9 mouse cellular contexts compared by ENCODE assay signal in genomic region chr9:40583554-40583953, GRCm38 (mm10). TPM values are rescaled to one million over a fixed set of nuclear protein-coding genes. Genes with fewer than 3 reads are reported as not detected.
DNase-seq lines count a peak whose midpoint lies in the region; ATAC-seq lines count a peak whose summit lies in the region.
"Had no signal": no experiment of that assay in that cellular context is flagged by ENCODE, and none has a peak within 500 bp of the region (broad histone marks: within the 10 kb centered on the region; RNA-seq: fewer than 3 reads in every experiment).

No protein-coding gene starts in this region.

- no peaks in the 10 kb centered on the region for H3K36me3 ChIP-seq in forebrain, embryonic 15.5 days
- H3K36me3 ChIP-seq in hindbrain, embryonic 15.5 days = no peaks in the 10 kb centered on the region
- H3K36me3 ChIP-seq: liver, embryonic 15.5 days had no signal

- ATAC-seq in forebrain, embryonic 15.5 days (replicated peaks) = 0 out of 2 replicates have a peak, but pooled peaks have one; percentile 66
- ATAC-seq in hindbrain, embryonic 15.5 days (ENCODE audit: low FRiP score, low read depth) = 0 out of 2 replicates have a peak, but pooled peaks have one; percentile 23
- ATAC-seq in megakaryocyte-erythroid progenitor cell, adult 5-6 weeks (replicated peaks; ENCODE audit: low FRiP score, low TSS enrichment, poor library complexity, severe bottlenecking) = peak; percentile 90

- H3K4me2 ChIP-seq in forebrain, embryonic 15.5 days (replicated peaks) = no peak overlapping the region
- H3K4me2 ChIP-seq in hindbrain, embryonic 15.5 days = no peak overlapping the region
- H3K4me2 ChIP-seq: liver, embryonic 15.5 days had no signal

- 56% methylated on average over 11 of the region's 11 CpGs for WGBS in forebrain, embryonic 15.5 days
- WGBS in hindbrain, embryonic 15.5 days = 49% methylated on average over 11 of the region's 11 CpGs

- no peaks in the 10 kb centered on the region for H3K9me3 ChIP-seq in forebrain, embryonic 15.5 days
- H3K9me3 ChIP-seq in hindbrain, embryonic 15.5 days = no peaks in the 10 kb centered on the region
- H3K9me3 ChIP-seq: liver, embryonic 15.5 days had no signal

- 0 out of 2 replicates have a peak, but pooled peaks cover 3% of the 10 kb centered on the region for H3K4me1 ChIP-seq in forebrain, embryonic 15.5 days
- peaks cover 11% of the 10 kb centered on the region; the same call in 1 of the 2 replicates for H3K4me1 ChIP-seq in hindbrain, embryonic 15.5 days (replicated peaks)
- H3K4me1 ChIP-seq: liver, embryonic 15.5 days had no signal

- H3K27me3 ChIP-seq in forebrain, embryonic 15.5 days = no peaks in the 10 kb centered on the region
- no peaks in the 10 kb centered on the region for H3K27me3 ChIP-seq in hindbrain, embryonic 15.5 days
- H3K27me3 ChIP-seq: liver, embryonic 15.5 days had no signal

- no peak overlapping the region for H3K27ac ChIP-seq in forebrain, embryonic 15.5 days (replicated peaks)
- H3K27ac ChIP-seq in hindbrain, embryonic 15.5 days (replicated peaks) = no peak overlapping the region
- H3K27ac ChIP-seq: liver, embryonic 15.5 days had no signal

- no peak overlapping the region for H3K4me3 ChIP-seq in forebrain, embryonic 15.5 days
- H3K4me3 ChIP-seq in hindbrain, embryonic 15.5 days = no peak overlapping the region
- H3K4me3 ChIP-seq: liver, embryonic 15.5 days had no signal

- peak; percentile 70 for DNase-seq in NIH3T3 (ENCODE audit: low read depth)
- DNase-seq in c-Kit-positive CD71-negative TER-119-negative erythroid progenitor cells, embryonic 14.5 days (ENCODE audit: low read depth) = peak; percentile 62
- peak; percentile 78 to 86 for DNase-seq in layer of hippocampus, postnatal 36 days
- peak; percentile 28 to 68 for DNase-seq in spleen, adult 18-20 months
- DNase-seq in c-Kit-positive CD71-positive TER-119-positive erythroid progenitor cells, embryonic 14.5 days (ENCODE audit: low spot score) = no peak

- no peak overlapping the region for H3K9ac ChIP-seq in forebrain, embryonic 15.5 days (replicated peaks)
- H3K9ac ChIP-seq in hindbrain, embryonic 15.5 days = no peak overlapping the region
- H3K9ac ChIP-seq: liver, embryonic 15.5 days had no signal

RNA-seq across cellular contexts. Expression of gene Gramd1b, which starts 52.4 kb away (rescaled TPM):
- polyA plus RNA-seq in forebrain, embryonic 15.5 days (2015; fragmentation: Nextera tagmentation; extraction: Ambion mirVana) = 18.2 and 19.6 TPM in 2 replicates
- polyA plus RNA-seq in hindbrain, embryonic 15.5 days (2015; fragmentation: Nextera tagmentation; extraction: Ambion mirVana) = 12.6 and 14.1 TPM in 2 replicates
- total RNA-seq in layer of hippocampus, postnatal 36 days (2021) = 100 to 1,000 TPM; 163 to 172 TPM
- total RNA-seq in megakaryocyte-erythroid progenitor cell, adult 5-6 weeks (2014; fragmentation: Nextera tagmentation) = 19.2 and 21.5 TPM in 2 replicates
- total RNA-seq in megakaryocyte-erythroid progenitor cell, adult 5-6 weeks (2017) = 5.3 and 13.5 TPM in 2 replicates

Comparison
In these comparisons a context has a peak if more than half of its experiments do, and no peak if none do; other contexts are left out.
1. ATAC-seq: peak in every context shown above with its lines; median percentile 90 in megakaryocyte-erythroid progenitor cell, adult 5-6 weeks; 66 in forebrain, embryonic 15.5 days; 23 in hindbrain, embryonic 15.5 days.
2. RNA of gene Gramd1b, which starts 52.4 kb away (total RNA-seq): 163 to 172 TPM in layer of hippocampus, postnatal 36 days; 5.3 to 21.5 TPM in megakaryocyte-erythroid progenitor cell, adult 5-6 weeks; every median in the first group is over 4 times any median in the second.